Mouse (Mus musculus) cerebellum, adult 11-12 months (tissue): Measurements from ENCODE around the gene Igf1r.

ENCODE experiments used
- DNase-seq: peaks from one replicate; pipeline ENCODE4 v3.0.0; 2022

Igf1r gene

GRCm38 (mm10) chr7:68059690-68060089 is 107.1 kb downstream of the Igf1r start:
- no peak for DNase-seq

- no peak for DNase-seq
Measured at GRCm38 (mm10) chr7:68061434-68061833, 108.8 kb downstream of the Igf1r start.

GRCm38 (mm10) chr7:68062170-68062848 is 109.7 kb downstream of the Igf1r start:
- no peak for DNase-seq

GRCm38 (mm10) chr7:68062849-68063208 is 110.2 kb downstream of the Igf1r start:
- no peak for DNase-seq

GRCm38 (mm10) chr7:68063711-68064110 is 111.1 kb downstream of the Igf1r start:
- DNase-seq: no peak

- no peak for DNase-seq
Measured at GRCm38 (mm10) chr7:68064120-68064519, 111.5 kb downstream of the Igf1r start.

GRCm38 (mm10) chr7:68064647-68065362 is 112.2 kb downstream of the Igf1r start:
- DNase-seq: no peak

- DNase-seq: no peak
Measured at GRCm38 (mm10) chr7:68065904-68066303, 113.3 kb downstream of the Igf1r start.

- DNase-seq: no peak
Measured at GRCm38 (mm10) chr7:68067321-68067720, 114.7 kb downstream of the Igf1r start.

- DNase-seq: no peak
Measured at GRCm38 (mm10) chr7:68069324-68069723, 116.7 kb downstream of the Igf1r start.

- DNase-seq: no peak
Measured at GRCm38 (mm10) chr7:68070030-68070429, 117.4 kb downstream of the Igf1r start.

- DNase-seq: peak; percentile 45
Measured at GRCm38 (mm10) chr7:68070626-68071025, 118.0 kb downstream of the Igf1r start.

- DNase-seq: no peak
Measured at GRCm38 (mm10) chr7:68071050-68071449, 118.4 kb downstream of the Igf1r start.

GRCm38 (mm10) chr7:68071749-68072148 is 119.1 kb downstream of the Igf1r start:
- no peak for DNase-seq

GRCm38 (mm10) chr7:68072524-68073459 is 120.2 kb downstream of the Igf1r start:
- no peak for DNase-seq

GRCm38 (mm10) chr7:68073460-68073806 is 120.8 kb downstream of the Igf1r start:
- DNase-seq: no peak

- DNase-seq: no peak
Measured at GRCm38 (mm10) chr7:68074748-68075147, 122.1 kb downstream of the Igf1r start.

GRCm38 (mm10) chr7:68075401-68075800 is 122.8 kb downstream of the Igf1r start:
- DNase-seq: peak; percentile 49

GRCm38 (mm10) chr7:68080122-68080845 is 127.7 kb downstream of the Igf1r start:
- no peak for DNase-seq

- no peak for DNase-seq
Measured at GRCm38 (mm10) chr7:68085338-68085737, 132.7 kb downstream of the Igf1r start.

- peak; percentile 44 for DNase-seq
Measured at GRCm38 (mm10) chr7:68085870-68086341, 133.3 kb downstream of the Igf1r start.

GRCm38 (mm10) chr7:68087496-68087895 is 134.9 kb downstream of the Igf1r start:
- DNase-seq: no peak

GRCm38 (mm10) chr7:68088825-68089224 is 136.2 kb downstream of the Igf1r start:
- no peak for DNase-seq
